Mouse (Mus musculus) adrenal gland, postnatal 0 days (tissue): Measurements from ENCODE around the gene Gm7903. TPM values are rescaled to one million over a fixed set of nuclear protein-coding genes. Genes with fewer than 3 reads are reported as not detected.

ENCODE experiments used
- polyA plus RNA-seq: library from polyadenylated mRNA; unstranded; fragments of >200 nt; fragmentation: Nextera tagmentation; extraction: Ambion mirVana; gene quantifications from 2 replicates; pipeline ENCODE4 v1.2.1, GENCODE M21; 2015

The Gm7903 gene
- not detected in 2 replicates for polyA plus RNA-seq

GRCm38 (mm10) chrX:135433535-135433934 is at the start of gene Gm7903:
TSS of gene Gm7903 (plus strand) at chrX:135433835.

Other genes starting within 250 kb of the Gm7903 start
- 1.1 and 3.0 TPM in 2 replicates for gene Tceal6, start 223.1 kb upstream of the Gm7903 start, polyA plus RNA-seq
- not detected in 2 replicates for gene Pramel3, start 131.5 kb upstream of the Gm7903 start, polyA plus RNA-seq
- 0.08 TPM in 1 of 2 replicates, not detected in the other for gene Gm5128, start 60.6 kb upstream of the Gm7903 start, polyA plus RNA-seq
- 0.06 TPM in 1 of 2 replicates, not detected in the other for gene AV320801, start 60.8 kb downstream of the Gm7903 start, polyA plus RNA-seq
- gene Nxf7, start 164.9 kb downstream of the Gm7903 start, polyA plus RNA-seq: not detected in 2 replicates
- gene Prame, start 193.9 kb downstream of the Gm7903 start, polyA plus RNA-seq: not detected in 2 replicates